Mouse (Mus musculus): ENCODE data around the gene Fbxw24.
"Not testable (repeated sequence)": the region's sequence is repeated elsewhere in the genome, so short reads cannot be mapped to it uniquely, and the experiment has no call there.

Fbxw24 gene

DNA sequence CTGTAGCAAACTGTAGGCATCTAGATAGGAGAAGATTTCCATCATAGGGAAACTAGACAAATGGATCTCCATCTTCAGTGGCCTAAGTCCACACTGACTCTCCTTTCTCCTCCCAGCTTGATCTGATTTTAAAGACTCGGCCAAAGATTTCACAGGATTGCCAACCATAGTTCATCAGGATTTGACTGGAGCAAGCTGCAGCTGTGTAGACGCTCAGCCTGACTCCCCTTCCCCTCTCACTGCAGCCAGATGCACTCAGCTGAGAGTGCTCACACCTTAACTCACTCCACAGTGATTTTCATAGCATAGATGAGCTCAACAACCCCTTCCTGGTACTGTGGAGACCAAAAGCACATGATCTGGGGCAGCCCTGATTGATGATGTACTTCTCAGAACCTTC is at the start of gene Fbxw24:
Gene Fbxw24 (minus strand): TSS at position 101 of the 400 bp plus-strand sequence.
- DNase-seq (ENCODE audit: low spot score), result not testable (repeated sequence)

DNA sequence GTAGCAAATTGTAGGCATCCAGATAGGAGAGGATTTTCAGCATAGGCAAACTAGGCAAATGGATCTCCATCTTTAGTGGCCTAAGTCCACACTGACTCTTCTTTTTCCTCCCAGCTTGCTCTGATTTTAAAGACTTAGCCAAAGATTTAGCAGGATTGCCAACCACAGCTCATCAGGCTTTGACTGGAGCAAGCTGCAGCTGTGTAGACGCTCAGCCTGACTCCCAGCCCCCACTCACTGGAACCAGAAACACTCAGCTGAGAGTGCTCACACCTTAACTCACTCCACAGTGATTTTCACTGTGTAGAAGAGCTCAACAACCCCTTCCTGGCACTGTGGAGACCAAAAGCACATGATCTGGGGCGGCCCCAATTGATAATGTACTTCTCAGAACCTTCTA is 38.7 kb upstream of the Fbxw24 start, which contains the start of gene Fbxw25:
Gene Fbxw25 (minus strand): TSS at position 101 of the 400 bp plus-strand sequence.
- not testable (repeated sequence) for DNase-seq (ENCODE audit: low spot score)

- not testable (repeated sequence) for DNase-seq (ENCODE audit: low spot score)
Measured at GRCm38 (mm10) chr9:109606837-109607236, 19.0 kb downstream of the Fbxw24 start.

GRCm38 (mm10) chr9:109602128-109602527 is 23.7 kb downstream of the Fbxw24 start:
- DNase-seq (ENCODE audit: low spot score), result not testable (repeated sequence)

DNA sequence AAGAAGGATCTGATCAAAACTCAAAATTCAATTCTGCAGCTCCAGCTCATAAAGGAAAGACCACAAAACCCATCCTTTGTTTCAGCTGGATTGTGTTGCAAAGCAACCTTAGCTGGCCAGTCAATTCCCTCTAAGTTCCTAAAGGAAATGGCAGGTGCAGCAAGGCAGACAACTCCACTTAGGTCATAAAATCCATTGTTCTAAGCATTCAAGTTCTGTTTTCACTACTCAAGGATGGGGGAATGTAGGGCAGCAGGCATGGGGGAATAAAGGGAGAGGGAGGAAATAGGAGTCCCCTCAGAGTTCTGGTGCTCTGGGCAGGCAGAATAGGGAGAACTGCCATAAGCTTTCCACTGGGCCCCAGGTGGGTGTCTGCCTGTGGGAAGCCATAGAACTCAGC is 28.6 kb downstream of the Fbxw24 start:
- DNase-seq (ENCODE audit: low spot score), result no peak

- no peak for DNase-seq (ENCODE audit: low spot score)
Measured at GRCm38 (mm10) chr9:109594866-109595265, 31.0 kb downstream of the Fbxw24 start.

DNA sequence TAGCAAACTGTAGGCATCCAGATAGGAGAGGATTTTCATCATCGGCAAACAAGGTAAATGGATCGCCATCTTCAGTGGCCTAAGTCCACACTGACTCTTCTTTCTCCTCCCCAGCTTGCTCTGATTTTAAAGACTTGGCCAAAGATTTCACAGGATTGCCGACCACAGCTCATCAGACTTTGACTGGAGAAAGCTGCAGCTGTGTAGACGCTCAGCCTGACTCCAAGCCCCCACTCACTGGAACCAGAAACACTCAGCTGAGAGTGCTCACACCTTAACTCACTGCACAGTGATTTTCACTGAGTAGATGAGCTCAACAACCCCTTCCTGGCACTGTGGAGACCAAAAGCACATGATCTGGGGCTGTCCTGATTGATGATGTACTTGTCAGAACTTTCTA is 57.7 kb downstream of the Fbxw24 start, which contains the start of gene Fbxw15:
Gene Fbxw15 (minus strand): TSS at position 101 of the 400 bp plus-strand sequence.
- not testable (repeated sequence) for DNase-seq (ENCODE audit: low spot score)

DNA sequence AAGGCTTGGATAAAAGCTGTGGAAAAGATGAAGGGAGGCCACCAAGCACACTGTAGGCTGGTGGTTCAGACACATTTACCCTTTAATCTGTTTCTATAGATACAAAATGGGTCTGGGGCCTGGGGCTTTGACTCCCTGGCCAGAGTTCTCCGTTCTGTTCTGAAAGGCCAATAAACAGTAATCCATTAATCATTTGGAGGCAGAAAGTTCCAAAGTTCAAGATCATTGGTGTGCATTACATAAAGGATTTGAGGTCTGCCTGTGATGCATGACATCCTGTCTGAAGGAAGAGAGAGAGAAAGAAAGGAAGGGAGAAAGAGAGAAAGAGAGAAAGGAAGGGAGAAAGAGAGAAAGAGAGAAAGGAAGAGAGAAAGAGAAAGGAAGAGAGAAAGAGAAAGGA is 60.3 kb downstream of the Fbxw24 start:
- DNase-seq (ENCODE audit: low spot score), result no peak

DNA sequence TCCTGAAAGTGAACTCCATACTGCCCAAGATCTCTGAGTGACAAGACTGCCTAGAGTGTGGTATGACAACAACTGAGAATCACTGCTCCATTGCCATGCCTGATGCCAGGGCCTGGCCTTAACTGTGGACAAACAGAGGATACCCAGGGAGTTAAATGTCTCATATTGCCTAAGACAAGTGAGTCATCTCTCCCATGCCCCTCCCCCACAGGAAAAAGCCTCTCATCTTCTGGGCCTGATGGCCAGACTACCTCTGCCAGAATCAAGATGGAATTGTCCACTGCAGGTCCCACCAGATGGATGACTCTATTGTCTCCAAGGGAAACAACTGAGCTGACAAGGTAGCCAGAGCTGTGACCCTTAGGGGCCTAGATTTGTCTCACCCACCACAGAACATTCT is 63.8 kb downstream of the Fbxw24 start:
- not testable (repeated sequence) for DNase-seq (ENCODE audit: low spot score)

GRCm38 (mm10) chr9:109552483-109552882 is 73.4 kb downstream of the Fbxw24 start:
- DNase-seq (ENCODE audit: low spot score), result no peak
